Mouse (Mus musculus) activated CD4-positive, CD25-positive, alpha-beta regulatory T cell, adult 4 months (primary cell): Measurements from ENCODE around the gene Gm128. TPM values are rescaled to one million over a fixed set of nuclear protein-coding genes. Genes with fewer than 3 reads are reported as not detected.
"Not testable (repeated sequence)": the region's sequence is repeated elsewhere in the genome, so short reads cannot be mapped to it uniquely, and the experiment has no call there.

ENCODE experiments used
- ATAC-seq: one replicate; pipeline ENCODE4 v1.8.0; 2017
- polyA plus RNA-seq, 2 experiments: library from polyadenylated mRNA; unstranded; fragments of 100-300 nt; shearing (Covaris generic); gene quantifications; one replicate each; pipeline ENCODE4 v1.2.1; 2017

The Gm128 gene
- polyA plus RNA-seq, 2 experiments from 2014 or later: 0.40 to 1.1 TPM

DNA sequence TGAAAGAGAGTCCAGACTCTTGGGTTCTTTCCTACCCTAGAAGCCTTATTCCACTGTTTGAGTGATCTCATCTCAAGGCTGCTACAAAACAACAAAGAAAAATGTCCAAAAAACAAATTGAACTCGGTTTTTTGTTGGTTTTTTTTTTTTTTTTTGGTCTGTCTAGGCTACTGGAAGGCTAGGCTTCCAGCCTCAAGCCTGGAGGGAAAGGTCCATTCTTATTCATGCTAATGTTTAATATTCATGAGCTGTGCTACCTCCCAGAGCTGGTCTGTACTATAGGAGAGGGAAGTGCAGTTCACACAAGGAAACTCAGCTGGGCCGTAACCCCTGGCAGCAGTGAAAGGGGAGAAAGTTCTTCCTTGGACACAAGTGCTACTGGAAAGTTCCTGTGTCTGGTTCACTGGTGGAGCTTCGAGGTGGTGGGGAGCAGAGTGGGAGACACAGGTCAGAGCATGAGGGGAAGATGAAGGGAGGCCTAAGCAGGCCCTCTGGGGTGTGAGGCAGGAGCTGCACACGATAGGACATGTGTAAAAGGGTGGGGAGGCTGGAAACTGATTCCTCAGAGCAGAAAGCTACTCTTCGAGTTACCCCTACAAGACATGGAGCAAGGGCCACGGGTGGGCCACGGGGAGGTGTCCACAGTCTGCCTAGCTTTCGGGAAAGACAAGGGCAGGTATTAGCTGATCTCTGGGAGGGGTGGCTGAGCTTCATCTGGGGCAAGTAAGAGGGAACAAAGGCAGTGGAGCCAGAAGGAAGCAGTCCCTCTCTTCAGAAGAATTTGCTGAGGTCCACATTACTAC is 10.7 kb downstream of the Gm128 start:
- ATAC-seq: no peak

DNA sequence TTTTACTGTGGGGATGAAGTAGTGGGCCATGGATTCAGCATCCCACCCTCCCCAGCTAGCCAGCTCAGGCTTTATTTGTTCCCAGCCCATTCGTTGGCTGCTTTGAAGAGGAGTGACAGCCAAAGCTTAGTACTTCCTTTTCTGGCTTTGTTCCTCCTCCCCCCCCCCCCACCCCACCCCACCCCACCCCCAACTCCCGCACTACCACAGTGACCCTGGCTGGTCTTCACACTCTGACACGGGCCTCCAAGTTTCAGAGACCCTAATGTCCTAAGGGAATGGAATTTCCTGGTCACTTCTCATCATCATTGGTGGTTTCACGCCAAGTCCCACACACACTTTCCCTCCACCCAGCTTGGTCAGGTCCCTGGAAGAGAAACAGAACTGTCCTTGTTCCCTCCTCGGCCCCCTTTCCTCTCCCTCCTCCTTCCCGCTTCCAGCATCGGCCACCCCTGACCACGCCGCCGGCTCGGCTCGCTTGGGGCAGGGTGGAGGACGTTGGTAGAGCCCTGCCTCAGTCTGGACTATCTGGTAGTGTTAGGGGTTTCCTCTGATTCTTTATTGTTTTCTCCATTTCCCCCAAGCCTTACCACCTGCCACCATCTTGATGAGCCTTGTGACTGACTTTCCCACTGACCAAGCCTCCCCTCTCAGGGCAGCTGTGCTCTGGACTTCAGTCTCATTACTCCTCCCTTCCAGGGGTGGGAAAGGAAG is 11.5 kb downstream of the Gm128 start:
- ATAC-seq: no peak

DNA sequence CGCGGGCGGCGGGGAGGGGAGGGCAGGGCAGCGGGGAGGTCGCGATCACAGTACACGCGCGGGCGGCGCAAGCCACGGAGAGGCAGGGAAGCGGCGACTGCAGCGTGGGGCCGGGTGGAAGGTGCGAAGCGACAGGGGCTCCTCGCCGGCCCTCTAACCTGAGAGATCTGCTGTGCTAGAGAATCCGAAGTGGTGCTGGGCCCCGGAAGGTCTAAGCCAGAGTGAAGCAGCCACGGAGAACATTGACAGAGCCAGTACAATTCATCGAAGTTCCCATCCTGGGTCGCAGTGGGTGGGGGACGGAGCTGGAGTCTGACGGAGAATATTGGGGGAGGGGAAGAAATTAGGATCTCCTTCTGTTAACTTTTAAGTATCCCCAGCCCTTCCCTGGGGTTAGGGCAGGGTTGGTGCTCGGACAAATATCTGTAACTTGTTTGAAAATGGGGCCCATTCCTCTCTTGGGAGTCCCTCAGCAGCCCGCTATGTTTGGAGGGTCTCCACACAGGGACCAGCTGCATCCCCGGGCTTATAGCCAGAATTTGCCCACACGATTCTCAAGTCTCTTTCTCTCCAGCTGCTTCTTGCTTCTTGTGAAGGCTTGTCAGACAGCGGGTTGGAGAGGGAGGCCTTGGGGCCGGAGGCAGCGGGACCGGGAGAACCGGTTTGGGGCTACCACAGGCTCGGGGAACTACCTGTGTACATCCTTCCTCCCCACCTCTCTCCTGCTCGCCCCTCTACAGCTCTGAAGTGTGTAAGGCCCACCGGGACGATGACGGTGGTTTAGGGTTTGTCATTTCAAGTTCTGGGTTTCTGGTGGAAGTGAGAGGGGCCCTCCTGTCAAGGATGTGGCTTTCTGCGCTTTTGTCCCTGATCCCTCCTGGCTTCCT is 12.3 kb downstream of the Gm128 start:
- peak; percentile 11 for ATAC-seq

DNA sequence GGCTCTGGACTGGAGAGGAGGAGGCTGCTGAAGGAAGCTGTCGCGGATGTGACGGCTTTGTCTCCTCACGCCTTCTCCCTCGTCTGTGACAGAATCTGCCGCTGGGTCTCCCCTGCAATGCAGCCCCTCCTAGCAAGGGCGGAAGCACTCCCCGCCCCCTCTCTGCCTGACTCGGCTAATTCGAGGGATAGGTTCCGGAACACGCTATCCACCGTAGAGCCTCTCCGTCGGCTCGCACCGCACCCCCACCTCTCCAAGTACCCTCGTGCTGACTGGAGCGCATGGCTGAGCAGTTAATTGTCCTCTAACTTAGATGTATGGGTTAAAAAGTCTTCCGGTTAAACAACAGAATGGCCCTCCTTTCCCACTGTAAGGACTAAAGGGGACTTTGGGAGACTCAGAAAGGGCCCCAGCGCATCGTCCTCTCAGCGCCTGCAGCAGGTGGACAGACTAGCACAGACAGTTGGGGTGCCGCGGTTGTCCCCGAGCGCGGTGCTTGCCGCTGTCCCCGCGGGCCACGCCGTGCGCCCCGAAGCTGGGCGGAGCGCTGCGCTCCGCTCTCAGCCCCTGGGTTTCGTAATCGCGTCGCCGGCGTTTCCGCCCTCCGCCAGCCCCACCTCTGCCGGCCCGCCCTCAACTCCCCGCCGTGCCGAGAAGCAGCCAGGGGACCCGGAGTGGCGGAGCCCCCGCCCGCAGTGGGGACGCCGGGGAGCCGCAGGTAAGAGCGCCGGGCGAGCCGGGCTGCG is 13.1 kb downstream of the Gm128 start, which contains the start of gene Cdc42se1:
Cdc42se1 (plus strand) TSS at position 585 of the 746 bp plus-strand sequence.
- peak; percentile 75 for ATAC-seq

DNA sequence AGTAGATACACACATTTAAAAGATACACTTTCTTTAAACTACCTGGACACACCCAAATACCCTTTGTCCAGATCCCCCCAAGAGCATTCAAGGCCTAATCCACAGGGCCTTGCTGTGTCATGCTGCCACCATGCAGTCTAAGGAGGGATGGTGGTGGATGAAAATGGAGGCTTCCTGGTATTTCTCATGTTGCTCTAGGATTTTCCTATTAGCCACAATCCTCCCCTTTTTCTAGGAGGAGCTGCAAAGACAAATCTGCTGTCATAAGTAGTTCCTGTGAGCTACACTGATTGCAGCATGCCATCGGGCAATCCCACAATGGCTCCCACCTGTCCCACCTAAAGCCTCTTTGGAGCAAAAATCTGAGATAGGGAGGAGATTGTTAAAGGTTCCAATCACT is 14.2 kb downstream of the Gm128 start:
- ATAC-seq: no peak

DNA sequence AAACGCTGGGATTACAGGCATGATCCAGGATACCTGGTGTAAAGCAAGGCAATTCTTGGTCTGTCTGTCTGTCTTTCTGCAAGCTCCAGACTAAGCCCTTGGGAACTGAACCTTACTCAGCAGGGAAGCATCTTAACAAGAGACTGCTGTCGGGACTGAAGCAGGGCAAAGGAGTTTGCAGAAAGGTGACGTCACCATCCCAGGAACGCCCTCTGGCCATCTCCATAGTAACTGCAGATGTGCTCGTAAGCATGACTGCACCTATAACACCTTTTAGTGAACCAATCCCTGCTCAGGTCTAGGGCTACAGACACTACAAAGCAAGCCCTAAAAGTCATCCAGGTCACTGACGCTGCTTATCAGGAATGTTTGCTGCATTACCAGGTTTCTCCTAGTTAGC is 17.1 kb downstream of the Gm128 start:
- no peak for ATAC-seq

DNA sequence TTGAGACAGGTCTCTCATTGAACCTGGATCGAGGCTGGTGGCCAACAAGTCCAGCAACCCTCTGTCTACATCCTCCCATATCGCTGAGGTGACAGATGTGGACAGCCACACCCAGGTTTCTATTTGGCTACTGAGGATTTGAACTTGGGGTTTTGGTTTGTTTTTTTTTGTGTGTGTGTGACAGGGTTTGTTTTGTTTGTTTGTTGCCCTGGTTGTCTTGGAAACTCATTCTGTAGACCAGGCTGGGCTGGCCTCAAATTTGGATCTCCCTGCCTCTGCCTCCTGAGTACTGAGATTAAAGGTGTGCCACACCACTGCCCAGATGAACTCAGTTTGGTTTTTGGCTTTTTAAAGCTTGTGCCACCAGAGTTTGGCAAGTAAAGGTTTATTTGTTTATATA is 18.4 kb downstream of the Gm128 start:
- peak; percentile 15 for ATAC-seq

DNA sequence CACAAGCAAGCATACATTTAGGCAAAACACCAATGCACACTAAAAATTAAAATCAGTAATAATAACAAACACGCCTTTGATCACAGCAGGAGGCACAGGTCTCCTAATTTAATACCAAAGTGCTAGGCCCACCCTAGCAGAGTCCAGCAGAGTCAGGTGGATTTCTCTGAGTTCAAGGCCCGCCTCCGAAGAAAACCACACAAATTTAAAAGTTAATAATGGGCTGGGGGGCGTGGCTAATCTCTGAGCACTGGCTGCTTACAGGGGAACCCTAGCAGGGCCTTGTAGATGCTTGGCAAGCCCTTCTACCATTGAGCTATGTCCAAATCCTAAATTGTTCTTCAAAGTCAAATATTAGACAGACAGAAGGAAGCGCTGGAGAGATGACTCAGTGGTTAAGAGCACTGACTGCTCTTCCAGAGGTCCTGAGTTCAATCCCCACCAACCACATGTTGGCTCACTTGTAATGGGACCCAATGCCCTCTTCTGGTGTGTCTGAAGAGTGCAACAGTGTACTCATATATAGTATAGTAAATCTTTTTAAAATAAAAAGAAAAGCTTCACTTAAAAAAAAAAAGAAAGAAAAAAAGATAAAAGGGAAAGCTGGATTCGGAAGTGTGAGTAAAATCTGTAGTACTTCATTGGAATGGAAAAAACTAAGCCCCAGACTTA is 22.8 kb downstream of the Gm128 start:
- ATAC-seq: no peak

DNA sequence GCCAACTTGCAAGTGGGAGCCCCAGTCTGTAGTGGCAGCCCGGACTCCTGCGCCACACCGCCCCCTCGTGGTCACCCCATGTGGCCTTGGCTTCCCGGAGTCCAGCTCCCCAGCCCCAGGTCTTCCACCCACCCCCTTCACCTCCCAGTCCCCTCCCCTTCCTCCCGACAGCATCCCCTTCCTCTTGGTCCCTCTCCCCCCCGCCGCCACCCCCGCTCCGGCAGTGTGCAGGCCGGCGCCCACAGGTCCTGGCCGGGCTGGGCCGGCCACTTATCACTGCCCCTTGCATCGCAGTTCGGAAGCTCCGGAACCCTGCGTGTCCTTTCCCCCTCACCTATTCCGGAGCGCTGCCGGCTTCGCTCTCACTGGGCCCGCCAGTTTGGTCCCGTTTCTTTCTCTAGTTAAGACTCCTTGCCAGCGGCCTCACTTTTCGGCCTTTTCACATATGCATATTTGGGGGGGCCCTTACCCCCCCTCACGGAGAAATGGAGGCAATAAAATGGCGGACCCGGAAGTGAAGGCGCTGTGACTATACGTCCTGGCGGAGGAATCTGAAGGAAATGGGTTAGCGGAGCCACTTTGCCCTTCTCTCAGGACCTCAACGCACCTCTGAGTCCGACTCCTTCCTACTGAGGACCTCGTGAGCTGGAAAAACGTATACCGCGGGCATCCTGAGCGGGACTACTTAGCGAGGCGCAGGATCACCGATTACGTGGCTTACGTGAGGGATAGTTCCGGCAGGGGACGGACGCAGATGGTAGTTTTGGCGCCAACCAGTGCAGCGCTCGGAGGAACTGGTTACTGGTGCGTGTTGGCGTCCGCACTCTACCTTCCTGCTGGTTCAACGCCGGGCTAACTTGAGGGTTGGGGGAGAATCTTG is 23.9 kb downstream of the Gm128 start, which contains the start of gene Gabpb2:
Gabpb2 (minus strand) TSS at position 662 of the 880 bp plus-strand sequence.
- peak; percentile 87 for ATAC-seq

DNA sequence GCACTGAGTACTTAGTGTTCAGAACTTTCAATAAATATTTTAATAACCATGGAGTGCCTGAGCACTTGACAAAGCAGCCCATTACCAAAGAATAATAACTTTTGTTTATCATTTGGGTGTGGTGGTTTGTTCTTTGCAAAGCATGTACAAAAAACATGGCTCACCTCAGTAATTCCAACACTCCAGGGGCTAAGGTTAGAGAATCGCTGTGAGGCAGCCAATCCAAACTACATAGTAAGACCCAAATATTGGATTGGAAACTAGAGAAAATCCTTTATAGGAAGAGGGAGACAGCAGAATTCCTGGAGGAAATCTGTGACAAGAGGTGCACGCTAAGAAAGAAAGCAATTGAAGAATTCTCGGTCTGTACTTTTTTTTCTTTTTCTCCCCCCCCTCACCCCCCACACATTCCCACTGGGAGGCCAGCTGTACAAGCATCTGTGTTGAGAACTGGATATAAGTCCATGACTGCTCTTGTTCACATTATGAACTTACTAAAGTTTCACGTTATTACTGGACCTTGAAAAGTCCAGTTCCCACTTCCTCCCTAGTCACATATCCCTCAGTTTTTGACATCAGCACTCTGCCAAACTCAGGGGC is 24.6 kb downstream of the Gm128 start:
- ATAC-seq: no peak

DNA sequence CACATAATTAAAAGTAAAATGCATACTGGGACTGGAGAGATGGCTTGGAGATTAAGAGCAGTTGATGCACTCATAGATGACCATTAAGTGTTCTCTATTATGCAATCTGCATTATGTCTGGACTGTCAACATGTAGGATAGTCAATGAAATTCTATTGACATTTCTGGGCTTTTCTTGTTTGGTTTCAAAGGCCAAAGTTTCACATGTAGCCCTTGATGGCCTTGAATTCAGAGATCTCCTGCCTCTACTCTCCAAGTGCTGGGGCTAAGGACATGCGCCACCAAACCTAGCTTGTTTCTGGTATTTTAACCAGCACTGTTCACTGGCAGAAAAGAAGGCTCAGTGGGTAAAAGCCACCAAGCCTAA is 27.8 kb downstream of the Gm128 start:
- ATAC-seq: no peak

DNA sequence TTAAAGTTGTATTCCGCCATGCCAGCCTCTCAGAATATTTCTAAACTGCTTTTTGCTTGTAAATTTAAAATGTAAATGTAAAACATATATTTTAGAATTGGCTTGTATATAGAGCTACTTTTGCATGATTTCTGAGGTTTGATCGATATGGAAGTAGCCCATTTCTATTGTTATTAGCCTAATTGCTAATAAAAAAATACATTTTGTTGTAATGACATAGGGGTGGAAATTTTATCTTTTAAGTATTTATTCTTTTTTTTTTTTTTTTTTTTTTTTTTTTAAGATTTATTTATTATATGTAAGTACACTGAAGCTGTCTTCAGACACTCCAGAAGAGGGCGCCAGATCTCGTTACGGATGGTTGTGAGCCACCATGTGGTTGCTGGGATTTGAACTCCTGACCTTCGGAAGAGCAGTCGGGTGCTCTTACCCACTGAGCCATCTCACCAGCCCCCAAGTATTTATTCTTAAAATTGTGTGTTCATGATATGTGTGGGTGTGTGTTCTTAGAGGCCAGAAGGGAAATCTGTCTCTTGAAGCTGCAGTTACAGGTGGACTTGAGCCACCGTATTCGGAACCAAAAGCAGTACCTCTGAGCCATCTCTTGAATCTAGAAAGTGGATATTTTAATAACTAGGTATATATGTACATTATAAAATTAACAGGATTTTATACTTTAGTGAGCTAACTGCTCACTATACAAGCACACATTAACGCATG is 28.3 kb downstream of the Gm128 start:
- not testable (repeated sequence) for ATAC-seq

DNA sequence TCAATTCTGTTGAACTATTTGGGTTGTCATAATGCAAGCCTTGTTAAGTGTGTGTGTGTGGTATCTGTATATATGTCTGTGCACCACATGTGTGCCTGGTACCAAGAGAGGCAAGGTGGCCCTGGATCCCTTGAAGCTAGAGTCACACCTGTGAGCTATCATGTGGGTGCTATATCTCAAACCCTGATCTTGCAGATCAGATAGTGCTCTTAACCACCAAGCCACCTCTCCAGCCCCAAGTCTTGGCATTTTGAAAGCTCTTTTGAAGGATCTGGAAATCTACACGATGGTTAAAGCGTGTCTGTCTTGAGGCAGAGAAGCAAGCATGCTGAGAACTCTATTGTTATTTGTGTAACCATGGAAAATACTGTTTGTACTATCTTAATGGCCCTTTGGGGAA is 30.8 kb downstream of the Gm128 start:
- ATAC-seq: no peak

DNA sequence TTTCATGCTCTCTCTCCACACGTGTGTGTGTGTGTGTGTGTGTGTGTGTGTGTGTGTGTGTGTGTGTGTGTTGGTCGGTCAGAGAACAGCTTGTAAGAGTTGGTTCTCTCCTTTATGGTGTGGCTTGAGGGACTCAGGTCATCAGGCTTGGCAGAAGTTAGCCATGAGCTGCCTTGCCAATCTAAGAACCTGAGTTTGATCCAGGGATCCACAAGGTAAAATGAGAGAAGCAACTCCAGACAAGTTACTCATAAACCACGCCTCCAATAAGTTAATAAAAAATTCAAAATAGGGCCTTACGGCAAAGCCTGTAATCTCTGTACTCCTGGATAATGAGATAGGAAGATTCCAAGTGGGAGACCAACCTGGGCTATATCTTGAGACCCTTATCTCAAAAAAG is 33.1 kb downstream of the Gm128 start:
- no peak for ATAC-seq

DNA sequence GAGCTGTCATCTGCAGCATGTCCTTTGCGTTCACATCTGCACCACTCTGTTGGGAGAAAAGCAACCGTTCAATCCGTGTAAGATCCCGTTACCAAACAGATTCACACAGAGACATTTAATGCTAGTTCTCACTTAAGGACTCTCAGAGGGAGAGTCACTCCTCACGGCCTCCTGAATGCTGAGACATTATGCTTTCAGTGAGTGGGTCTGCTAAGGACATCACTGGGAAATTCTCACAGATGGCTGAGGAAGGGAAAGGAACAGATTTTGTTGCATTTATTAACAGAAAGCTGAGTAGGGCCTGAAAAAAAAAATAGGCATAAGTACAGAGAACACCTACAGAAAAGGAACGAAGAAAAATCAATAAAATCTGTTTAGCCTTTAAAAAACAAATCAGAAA is 37.5 kb downstream of the Gm128 start:
- no peak for ATAC-seq

DNA sequence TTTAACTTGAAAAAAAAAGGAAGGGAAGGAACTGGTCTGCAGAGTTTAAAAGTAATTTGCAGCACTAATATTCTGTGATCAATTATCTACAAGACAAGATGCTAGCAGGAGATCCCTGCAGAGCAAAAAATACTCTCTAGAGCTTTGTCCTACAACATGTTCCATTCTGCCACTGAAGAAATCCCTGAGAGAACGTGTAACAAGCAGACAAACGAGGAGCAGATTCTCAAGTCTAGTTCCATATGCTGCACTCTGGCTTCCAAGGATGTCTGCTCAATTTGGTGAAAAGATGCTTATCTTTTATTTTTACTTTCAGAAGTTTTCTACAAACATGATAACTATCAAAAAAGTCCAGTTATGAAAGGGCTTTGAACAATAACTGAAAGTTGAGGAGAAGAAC is 40.8 kb downstream of the Gm128 start:
- ATAC-seq: no peak

DNA sequence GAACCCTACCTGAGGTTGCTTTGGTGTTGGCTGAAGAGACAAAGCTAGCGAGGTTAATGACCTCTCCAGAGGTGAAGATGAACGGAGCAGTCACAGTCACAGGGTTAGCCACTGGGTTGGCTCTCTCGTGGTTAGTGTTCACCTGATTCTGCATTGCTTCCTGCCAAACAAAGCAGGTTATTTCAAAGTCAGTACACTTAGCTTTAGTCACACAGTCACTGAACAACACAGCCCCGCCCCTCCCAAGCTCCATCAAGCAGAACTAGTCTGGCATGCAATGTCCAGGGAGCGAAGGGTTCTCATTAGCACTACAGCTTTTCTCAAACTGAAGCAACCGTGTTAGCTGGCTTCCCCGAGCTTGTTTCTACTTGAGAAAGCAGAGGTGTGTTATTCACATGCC is 41.3 kb downstream of the Gm128 start:
- no peak for ATAC-seq

DNA sequence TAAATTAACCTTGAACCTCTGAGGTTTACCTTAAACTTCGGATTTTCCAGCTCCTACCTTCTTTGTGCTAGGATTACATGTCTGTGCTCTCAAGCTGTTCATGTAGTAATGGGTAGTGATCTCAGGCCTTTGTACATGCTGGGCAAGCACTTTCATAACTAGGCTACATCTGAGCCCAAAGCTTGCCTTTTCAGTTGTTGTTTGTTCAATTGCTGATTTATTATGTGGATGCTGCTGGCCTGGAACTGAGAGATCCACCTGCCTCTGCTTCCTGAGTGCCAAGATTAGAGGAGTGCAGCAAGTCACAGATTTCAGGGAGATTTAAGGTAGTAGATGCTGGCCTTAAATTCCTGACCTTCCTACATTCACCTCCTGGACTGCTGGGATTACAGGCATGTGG is 42.3 kb downstream of the Gm128 start:
- ATAC-seq: no peak

DNA sequence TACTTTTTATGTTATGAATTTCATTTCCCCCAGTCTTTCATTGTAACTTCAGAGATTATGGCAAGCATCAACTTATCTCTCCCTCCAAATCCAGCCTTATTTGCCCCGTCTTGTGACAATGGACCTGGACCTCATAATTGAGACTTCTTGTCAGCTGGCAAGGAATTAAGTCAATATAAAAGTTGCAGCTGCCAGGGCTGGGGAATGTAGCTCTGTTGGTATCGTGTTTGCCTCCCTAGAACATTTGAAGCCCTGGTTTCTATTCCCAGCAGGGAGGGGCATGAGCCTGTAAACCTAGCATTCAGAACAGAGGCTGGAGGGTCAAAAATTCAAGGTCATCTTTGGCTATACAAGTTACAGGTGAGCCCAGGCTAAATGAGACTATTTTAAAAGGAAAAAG is 45.6 kb downstream of the Gm128 start:
- no peak for ATAC-seq

DNA sequence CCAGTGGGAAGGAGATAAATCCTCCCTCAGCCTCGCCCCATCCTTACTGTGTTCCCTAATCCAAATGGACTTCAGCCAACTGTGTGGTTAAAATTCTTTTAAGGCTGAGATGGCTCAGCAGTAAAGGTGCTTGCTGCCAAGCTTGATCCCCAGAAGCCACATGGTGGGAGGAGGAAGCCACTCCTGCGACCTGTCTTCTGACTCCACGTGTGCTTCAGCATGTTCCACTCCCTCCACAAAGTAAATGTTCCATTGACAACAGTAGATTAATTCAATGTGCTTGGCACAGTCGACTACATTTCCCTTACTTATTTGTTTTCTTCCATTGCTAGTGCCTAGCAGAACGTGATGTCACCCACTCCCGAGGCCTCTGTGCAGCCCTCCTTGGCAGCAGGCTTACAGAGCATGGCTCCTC is 46.7 kb downstream of the Gm128 start:
- ATAC-seq: no peak
